Mouse (Mus musculus): Measurements from ENCODE around the gene Catsperz.

Gene Catsperz

DNA sequence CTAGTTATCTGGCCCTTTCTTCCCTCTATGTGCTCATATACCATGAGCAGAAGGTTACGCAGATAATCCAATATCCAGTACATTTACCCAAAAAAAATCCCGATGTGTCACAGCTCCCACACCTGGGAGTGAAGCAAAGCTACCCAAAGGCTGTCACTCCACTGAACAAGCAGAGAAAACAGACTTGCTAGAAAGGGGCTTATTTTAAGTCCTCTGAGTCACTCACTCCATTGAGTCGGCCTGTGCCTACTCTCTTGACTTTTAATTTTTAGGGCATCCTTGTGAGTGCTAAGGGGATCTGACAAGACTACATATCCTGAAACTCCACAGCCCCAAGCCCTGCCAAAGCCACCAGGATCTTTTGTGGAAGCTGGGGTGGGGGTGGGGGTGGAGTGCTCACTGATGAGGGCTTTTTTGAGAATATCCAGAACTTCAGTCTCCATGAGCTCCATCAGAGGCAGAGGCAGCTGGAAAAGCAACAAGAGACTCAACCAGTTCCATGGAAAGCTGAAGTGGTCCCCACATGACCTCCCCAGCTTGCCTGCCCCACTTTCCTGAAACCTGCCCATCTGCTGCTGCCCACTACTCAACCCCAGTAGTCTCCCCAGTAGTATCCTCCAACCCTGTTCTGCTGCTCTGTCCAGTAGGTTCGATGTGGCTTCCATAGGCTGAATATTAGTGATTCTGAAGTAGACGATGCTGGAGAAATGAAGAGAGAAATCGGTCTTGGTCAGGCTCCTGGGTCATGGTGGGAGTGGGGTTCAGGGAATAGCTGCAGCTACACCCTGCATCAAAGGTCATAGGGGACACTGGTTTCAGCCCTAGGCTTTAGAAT, 2.1 kb downstream of the Catsperz start:
- no peak for DNase-seq

DNA sequence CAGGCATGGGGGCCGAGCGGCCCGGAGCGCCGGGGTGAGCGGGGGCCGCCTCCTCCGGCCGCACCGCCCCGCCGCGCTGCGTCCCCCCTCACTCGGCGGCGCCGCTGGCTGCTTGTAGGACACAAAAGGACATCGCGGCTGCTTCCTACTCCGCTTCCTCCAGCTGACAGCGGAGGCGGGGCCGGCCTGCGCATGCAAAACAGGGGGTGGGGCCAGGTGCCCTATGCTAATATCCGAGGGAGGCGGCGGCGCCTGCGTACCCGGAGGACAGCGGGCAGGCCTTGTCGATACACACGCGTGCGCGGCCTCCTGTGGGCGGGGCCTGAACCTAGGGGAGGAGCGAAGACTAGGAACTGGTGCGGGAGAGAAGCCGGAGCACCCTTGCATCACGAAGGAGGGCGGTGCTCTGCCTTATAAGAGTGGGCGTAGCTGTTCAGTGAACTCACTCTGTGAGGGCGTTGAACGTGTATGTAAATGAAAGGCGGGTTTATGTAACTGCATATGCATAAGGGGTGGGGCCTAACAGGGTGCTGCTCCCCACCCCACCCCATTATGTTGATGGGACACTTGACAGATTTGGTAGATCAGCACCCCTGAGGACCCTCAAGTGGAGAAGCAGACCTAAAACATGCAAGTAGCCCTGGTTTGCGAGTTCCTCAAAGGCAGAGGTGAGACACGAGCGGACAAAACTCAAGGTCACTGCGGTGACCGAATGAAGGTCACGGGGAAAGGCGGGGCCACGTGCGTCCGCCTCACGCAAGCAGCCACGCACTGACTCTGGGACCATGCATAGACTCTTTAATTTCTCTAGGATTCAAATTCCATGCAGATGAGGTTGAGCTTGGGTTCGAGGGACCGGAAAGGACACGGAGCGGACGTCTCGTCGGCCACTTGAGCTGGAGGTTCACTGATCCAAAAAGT, 3.3 kb downstream of the Catsperz start, which contains the start of gene Esrra:
Esrra (minus strand) TSS at position 167 of the 921 bp plus-strand sequence.
- peak; percentile 100 for DNase-seq

DNA sequence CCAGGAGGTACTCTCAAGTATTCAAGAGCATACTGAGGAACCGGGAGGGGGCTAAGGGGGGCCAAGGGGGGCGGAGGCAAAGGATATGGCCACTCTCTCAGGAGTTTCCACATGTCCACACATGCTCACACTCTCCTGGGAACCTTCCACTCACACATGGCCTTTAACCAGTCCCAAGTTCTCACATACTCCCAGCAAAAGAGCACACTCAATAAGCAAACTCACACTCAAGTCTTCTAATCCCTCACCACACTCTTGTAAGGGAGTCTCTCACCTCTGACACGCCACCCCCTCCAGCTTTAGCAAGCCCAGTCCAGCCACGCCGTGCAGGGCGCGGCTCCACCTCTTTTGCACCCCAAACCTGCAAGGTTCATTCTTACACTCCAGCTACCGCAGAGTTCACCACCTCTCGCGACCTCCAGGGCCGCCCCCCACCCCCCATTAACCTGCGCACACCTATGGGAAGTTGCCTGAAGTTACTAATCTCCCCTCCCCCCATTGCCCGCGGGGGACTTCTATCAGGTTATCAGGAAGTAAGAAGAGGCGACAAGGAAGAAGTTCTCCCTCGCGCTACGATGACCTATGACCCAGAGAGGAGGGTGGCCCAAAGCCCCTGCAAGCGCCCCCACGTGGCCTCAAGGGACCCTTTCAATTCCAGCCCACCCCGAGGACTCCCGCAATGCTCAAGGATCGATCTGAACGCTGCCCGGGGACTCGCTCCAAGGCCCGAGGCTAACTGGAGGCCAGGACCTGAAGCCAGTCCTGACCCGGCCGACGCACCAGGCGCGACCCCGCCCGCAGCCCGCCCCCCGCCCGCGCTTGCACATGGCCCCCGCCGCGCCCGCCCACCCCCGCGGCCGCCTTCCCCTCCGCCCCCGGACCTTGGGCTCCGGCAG, 4.2 kb downstream of the Catsperz start:
- DNase-seq: peak; percentile 72

DNA sequence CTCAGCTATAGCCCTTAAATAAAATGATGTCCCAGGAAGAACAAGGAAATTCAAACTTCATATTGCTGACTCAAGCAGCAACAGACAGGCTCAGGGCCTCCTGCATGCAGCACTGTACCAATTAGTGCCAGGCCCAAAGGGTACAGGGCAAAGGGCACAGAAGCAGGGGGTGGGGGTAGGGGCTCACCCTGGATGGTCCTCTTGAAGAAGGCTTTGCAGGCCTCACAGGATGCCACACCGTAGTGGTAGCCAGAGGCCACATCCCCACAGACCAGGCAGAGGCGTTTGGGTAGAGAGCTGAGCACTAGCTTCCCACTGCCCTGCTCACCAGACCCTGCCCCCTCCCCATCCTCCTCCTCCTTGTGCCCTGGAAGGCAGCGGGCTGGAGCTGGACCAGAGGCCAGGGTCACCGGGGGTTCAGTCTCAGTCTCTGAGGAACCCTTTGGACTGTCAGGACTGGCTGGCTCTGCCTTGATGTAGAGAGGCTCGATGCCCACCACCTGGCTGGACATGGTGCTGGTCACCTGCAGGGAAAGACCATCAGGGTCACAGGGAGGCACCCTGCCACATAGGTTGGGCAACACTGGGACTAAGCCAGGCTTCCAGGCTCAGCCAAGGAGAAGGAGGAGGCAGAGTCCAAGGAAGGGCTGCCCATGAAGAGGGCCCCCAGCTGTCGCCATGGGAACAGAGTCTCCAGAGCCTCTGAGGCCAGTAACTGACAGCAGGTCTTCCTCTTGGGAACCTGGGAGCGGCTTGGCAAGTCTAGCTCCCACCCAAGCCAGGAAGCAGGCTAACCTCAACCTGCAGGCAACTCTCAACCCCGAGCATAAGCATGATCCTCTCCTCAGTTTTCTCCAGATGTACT, 5.1 kb downstream of the Catsperz start:
- DNase-seq: peak; percentile 58

DNA sequence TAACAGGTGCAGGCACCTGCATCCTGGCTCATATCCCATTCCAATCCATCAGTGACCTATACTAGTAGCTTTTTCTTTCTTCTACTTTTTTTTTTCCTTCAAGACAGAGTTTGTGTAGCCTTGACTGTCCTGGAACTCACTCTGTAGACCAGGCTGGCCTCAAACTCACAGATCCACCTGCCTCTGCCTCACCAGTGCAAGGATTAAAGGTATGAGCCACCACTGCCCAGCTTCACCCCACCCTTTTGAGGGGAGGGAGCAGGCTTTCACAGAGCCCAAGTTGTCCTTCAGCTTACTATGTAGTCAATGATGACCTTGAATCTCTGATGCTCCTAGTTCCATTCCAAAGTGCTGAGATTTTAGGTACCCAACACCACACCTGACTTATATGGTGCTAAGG, 5.7 kb downstream of the Catsperz start:
- no peak for DNase-seq

DNA sequence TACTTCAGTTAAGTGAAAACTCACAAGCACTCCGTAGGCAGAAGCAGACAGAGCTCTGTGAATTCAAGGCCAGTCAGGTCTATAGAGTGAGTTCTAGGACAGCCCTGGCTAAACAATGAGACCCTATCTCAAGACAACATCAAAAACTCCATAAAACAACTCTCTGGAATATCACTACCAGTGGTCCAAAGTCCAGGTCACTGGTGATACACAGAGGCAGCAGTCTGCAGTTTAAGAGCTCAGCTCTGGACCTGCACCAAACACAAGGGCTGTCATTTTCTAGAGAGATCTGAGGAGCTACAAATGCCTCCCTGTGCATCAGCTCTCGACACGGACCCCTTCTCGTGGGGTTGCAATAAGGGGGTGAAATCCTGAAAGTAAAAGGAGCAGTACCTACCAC, 6.9 kb downstream of the Catsperz start:
- no peak for DNase-seq

DNA sequence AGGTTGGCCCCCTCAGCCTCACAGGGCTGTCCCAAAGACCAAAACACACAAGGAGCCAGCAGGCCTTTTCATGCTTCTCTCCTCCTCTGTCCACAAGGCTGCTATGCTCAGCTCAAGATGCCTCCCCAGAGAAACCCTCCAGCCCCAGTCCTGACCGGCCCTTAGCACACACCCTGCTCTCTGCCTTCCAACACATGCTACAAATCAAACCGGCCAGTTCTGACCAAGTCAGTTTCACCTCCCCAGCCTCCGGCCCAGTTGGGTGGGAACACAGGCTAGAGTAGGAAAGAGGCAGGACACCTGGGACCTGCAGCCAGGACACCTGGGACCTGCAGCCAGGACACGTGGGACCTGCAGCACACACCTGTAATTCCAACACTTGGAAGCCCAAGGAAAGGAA, 8.7 kb downstream of the Catsperz start:
- peak; percentile 11 for DNase-seq

DNA sequence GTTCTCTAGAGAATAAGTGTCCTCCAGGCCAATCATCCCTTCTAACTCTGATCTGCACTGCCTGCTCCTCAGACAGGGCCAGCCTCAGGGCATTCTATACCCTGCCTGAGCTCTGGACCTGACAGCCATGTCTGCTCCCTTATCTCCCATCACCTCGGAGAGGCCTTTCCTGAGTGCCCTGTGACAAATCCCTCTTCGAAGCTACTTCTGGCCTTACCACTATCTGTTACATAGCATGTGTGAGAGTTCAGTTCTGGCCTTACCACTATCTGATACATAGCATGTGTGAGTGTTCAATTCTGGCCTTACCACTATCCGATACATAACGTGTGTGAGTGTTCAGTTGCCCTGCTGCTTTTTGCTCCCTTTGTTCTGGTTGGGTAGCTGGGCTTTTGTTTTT, 9.9 kb downstream of the Catsperz start:
- no peak for DNase-seq

DNA sequence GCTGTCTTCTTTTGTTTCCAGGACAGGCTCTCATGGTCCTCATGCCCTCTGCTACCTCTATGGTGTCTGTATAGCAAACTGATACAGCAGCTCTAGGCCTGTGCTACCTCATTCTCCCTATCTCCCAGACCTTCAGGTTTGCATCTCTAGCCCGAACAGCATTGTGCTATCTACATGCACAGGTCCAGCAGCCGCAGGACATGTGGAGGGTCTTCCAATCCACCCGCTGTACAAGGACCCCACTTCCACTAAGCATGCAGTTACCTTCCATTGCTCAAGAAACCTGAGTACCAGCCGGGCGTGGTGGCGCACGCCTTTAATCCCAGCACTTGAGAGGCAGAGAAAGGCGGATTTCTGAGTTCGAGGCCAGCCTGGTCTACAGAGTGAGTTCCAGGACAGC, 10.6 kb downstream of the Catsperz start:
- no peak for DNase-seq

DNA sequence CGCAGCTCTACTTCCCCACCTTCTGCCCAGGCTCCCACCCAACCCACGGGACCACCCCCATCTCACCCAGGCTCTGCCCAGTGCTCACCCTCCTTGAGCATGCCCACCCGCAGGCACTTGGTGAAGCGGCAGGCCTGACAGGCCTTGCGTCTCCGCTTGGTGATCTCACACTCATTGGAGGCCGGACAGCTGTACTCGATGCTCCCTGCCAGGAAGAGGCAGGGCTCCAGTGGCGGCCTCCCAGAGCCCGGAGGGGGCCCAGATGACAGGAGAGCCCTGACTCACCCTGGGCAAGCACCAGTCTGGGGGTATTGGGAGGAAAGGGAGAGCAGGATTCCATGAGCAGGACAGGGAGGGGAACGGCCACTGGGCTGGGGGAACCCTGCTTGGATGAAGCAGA, 11.2 kb downstream of the Catsperz start:
- DNase-seq: no peak

DNA sequence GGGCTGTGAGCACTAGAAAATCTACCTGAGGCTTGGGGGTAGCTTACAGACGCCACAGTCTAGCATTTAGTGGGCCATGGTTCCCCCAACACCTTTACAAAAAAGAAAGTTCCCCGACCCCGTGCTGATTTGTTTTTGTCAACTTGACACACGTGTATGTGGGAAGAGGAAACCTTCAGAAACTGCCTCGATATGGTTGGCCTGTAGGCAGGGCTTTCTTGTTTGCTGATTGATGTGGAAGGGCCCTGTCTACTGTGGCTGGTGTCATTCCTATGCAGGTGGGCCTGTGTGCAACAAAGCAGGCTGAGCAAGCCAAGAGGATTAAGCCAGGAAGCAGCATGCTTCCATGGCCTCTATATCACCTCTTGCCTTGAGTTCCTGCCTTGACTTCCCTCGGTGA, 12.1 kb downstream of the Catsperz start:
- DNase-seq: no peak

DNA sequence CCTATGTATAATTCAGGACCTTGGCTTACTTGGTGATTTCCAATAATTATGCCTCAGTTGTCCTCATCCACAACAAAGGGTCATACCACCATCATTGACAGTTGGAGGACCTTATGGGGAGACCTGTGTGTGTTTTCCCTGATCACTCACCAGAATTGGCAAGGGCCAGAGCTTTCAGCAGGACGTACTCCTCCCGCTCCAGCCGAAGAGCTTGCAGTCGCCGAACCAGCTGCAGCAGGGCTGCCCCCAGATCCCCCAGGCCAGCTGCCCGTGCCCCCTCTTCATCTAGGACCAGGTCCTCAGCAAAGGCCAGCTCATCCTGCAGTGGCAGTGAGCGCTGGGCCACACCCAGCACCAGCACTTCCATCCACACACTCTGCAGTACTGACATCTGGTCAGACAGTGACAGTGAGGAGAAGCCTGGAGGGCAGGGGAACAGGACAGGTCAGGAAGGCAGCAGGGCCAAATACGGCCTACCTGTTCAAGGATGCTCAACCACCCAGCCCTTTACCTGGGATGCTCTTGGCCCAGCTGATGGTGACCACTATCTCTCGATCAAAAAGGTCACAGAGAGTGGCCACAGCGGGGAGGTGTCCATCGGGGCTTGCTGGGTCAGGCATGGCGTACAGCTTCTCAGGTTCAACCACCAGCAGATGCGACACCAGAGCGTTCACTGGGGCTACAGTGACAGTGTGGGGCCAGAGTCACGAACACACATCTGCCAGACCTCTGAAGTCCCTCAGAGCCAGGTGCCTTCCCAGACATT, 12.8 kb downstream of the Catsperz start:
- no peak for DNase-seq

DNA sequence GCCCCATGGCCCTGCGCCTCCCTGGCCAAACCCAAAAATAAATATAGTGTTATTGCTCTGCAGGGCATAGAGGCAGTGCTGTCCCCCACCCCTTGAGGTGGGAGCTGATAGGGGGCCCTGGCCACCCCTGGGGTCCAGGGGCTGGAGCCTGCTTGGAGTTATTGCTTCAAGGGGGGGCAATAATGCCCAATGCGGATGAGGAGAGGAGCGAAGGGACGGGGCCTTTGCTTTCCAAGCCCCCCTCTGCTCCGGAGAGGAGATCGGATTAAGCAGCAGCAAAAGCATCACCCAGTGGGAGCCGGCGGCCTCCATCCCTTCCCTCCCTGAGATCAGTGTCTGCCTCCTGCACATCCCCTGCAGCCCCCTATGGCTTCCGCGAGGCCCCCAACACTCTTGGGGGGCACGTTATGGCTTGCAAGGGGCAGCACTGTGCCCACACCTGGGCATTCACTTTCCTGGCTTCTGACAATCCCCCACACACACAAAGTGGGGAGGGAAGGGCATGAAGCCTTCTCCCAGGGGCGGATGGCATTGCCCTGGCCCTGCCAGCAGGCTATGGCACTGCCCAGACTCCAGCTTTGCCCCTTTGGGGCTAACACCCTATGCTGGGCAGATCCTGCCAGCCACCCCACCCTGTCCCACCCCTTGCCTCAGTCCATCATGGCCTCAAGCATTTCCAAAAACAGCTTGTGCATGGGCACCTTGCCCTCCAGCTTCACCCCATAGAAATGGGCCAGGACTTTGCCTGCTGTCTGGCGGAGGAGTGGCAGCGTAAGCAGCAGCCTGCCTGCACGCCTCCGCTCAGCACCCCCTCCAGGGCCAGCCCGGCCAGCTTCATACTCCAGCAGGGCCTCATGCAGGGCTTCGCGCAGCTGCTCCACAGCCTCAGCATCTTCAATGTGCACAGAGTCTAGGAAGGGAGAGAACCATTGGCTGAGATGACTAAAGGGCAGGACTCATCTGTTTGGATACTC, 13.8 kb downstream of the Catsperz start:
- DNase-seq: peak; percentile 33

DNA sequence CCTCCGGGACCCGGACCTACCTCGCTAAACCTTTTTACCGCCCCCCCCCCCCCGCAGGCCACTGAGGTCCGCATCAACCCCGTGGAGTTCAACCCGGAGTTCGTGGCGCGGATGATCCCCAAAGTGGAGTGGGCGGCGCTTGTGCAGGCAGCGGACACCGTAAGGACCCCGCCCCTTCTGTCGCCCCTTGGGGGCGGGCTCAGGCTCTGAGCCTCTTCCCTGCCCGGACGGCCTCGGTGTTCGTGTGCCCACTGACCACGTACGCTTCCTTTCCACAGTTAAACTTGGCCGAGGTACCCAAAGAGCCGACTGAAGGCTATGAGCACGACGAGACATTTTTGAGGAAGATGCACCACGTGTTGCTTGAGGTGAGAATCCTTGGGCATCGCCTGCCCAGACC, 14.9 kb downstream of the Catsperz start:
- DNase-seq: peak; percentile 59

DNA sequence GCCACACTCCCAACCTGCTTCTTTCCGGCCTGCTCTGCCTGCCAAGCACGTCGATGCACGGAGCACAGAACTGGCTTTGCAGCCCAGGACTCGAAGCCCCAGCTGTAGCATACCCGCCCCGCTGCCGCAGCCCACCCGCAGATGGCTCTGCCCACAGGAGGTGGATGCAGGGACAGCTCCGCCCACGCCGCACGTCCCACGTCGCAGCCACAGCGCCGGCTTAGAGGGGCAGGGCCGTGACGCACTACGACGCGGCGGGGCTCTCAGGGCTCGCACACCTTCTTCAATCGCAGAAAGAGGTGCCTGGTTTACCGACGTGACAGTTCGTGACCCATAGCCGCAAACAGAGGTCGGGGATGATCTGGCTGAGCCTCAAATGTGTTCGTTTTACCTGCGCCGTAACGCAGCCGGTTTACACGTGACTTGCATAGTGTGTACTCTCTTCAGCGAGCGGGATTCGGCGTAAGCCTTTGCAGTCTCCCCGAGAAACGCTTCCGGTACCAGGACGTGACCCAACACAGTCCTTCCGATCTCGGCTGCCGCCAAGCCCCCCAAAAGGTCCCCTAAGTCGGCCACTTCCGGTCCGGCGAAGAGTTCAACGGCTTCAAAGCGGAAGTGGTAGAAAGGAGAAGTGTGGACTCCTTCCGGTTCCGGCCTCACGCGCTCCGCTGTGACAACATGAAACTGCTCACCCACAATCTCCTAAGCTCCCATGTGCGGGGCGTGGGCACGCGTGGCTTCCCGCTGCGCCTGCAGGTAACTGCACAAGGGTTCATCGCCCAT, 15.5 kb downstream of the Catsperz start, which contains the start of the genes Trmt112 and Prdx5:
Trmt112 (plus strand) TSS at position 192 of the 783 bp plus-strand sequence.
Prdx5 (minus strand) TSS at position 600 of the 783 bp plus-strand sequence.
- peak; percentile 84 for DNase-seq

DNA sequence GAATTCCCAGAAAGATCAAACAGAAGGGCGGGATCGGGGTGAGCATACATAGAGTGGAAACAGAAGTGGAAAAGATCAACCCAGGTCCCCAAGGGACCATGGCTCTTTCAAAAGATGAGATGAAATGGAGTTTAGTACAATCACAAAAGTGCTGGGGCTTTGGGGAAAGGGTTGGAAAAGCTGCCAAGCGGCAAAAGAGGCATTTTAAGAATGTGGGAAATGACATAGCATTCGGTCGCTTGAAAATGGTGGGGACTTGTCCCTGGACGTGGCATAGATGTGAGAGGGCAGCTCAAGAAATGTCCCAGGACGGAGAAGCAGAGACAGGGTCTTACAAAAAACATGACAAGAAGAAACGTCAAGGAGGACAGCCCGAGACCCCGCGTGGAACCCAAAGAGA, 16.2 kb downstream of the Catsperz start:
- no peak for DNase-seq

DNA sequence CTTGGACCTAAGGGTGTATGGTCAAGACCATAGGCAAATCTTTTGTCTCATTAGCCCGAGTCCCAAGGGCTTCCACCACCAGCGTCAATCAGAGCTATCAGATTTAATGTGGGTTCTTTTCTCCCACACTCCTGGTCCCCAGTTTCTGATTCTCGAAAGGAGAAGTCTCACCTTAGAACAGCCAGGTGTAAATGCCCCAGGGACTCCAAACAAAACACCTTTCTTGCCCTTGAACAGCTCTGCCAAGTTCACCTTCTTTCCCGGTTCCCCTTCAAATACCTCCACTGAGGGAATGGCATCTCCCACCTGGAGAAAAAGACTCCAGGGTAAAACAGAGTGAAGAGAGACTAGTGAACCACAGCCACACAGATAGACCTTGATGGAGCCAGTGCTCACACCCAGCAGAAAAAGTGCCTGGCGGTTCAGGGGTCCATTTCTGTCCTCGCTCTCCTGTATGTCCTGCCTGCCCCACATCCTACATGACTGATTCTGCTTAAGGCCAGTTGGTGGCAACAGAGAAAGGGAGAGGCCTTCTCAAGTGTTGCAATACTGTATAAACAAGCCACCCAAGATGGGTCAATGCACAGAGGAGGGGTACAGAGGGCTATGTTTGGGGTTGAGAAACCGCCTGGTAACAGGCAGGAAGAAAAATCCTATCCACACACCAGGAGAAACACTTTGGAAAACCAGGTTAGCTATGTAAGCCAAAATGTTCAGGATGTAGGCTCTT, 17.2 kb downstream of the Catsperz start:
- DNase-seq: no peak

DNA sequence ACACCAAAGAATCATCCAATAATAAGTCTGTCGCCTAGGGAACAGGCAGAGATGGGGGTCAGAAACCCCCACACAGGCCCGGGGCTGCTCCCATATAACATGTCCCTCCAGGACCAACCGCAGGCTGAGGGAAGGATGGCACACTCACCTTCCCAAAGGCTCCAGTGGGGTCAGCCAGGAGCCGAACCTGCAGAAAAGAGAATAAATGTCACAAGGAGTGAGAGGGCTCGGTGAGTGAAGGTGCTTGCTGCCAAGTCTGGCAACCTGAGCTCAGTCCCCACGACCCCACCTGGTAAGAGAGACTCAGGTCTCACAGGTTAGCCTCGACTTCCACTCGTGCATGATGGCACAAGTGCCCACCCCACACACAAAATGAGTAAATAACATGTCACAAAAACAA, 18.1 kb downstream of the Catsperz start:
- DNase-seq: no peak

All from cerebellum, adult 11 months (tissue).